Mouse (Mus musculus) adrenal gland, adult 8-10 months (tissue): ENCODE data around the gene Gas2l1. TPM values are rescaled to one million over a fixed set of nuclear protein-coding genes. Genes with fewer than 3 reads are reported as not detected.

Source experiments
- DNase-seq: peaks from one replicate; pipeline ENCODE4 v3.0.0; 2022
- total RNA-seq, 4 experiments: library from RNA; stranded (reverse); gene quantifications; 2 replicates each; pipeline ENCODE4 v1.2.4; 2022

The Gas2l1 gene
- total RNA-seq, 4 experiments from 2014 or later: 39.6 to 61.2 (median 53.6) TPM

- DNase-seq: no peak
Measured at GRCm38 (mm10) chr11:5064282-5065055, 658 bp downstream of the Gas2l1 start.

- no peak for DNase-seq
Measured at GRCm38 (mm10) chr11:5063561-5064281, 1.4 kb downstream of the Gas2l1 start.

GRCm38 (mm10) chr11:5062860-5063505 is 2.1 kb downstream of the Gas2l1 start:
- DNase-seq: no peak

- DNase-seq: no peak
Measured at GRCm38 (mm10) chr11:5062326-5062725, 2.8 kb downstream of the Gas2l1 start.

- DNase-seq: peak; percentile 95
Measured at GRCm38 (mm10) chr11:5061413-5062139, 3.6 kb downstream of the Gas2l1 start.

GRCm38 (mm10) chr11:5060756-5061412 is 4.2 kb downstream of the Gas2l1 start:
- DNase-seq: no peak

GRCm38 (mm10) chr11:5059704-5060156 is 5.4 kb downstream of the Gas2l1 start:
- no peak for DNase-seq

GRCm38 (mm10) chr11:5059230-5059629 is 5.9 kb downstream of the Gas2l1 start:
- no peak for DNase-seq

- DNase-seq: no peak
Measured at GRCm38 (mm10) chr11:5058783-5059182, 6.3 kb downstream of the Gas2l1 start.

- DNase-seq: no peak
Measured at GRCm38 (mm10) chr11:5057856-5058641, 7.1 kb downstream of the Gas2l1 start, which contains the start of gene Rasl10a. Gene Rasl10a, plus strand, starts transcription at chr11:5058128.

GRCm38 (mm10) chr11:5057541-5057855 is 7.6 kb downstream of the Gas2l1 start:
- DNase-seq: no peak

- DNase-seq: no peak
Measured at GRCm38 (mm10) chr11:5057064-5057463, 8.1 kb downstream of the Gas2l1 start.

GRCm38 (mm10) chr11:5055945-5056938 is 8.9 kb downstream of the Gas2l1 start:
- DNase-seq: no peak

- no peak for DNase-seq
Measured at GRCm38 (mm10) chr11:5054874-5055273, 10.3 kb downstream of the Gas2l1 start.

GRCm38 (mm10) chr11:5054151-5054550 is 11.0 kb downstream of the Gas2l1 start:
- no peak for DNase-seq

GRCm38 (mm10) chr11:5052200-5052854 is 12.8 kb downstream of the Gas2l1 start:
- no peak for DNase-seq

GRCm38 (mm10) chr11:5051629-5052028 is 13.5 kb downstream of the Gas2l1 start:
- no peak for DNase-seq

GRCm38 (mm10) chr11:5046321-5046926 is 18.7 kb downstream of the Gas2l1 start:
- DNase-seq: no peak
